ENCODE assay signal across 15 mouse cellular contexts in the genomic region with DNA sequence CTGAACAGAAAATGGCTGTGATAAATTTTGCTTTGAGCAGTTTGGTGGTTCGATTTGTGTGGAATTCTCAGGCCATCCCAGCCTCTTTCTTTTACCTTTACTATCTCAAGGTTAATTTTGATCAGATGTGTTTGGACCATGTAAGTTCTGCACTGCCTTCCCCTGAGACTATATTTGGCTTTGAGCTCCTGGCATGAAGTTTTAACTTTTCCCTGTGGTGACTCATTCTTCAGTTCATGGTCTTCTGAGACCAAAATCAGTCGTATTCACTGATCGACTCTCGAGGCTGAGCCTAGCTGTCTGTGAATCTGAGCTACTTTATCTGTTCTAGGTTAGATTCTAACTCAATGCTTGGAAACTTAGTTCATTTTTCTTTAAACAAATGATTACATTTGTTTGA. TPM values are rescaled to one million over a fixed set of nuclear protein-coding genes. Genes with fewer than 3 reads are reported as not detected.
DNase-seq lines count a peak whose midpoint lies in the region.
"Had no signal": no experiment of that assay in that cellular context is flagged by ENCODE, and none has a peak within 500 bp of the region (broad histone marks: within the 10 kb centered on the region; RNA-seq: fewer than 3 reads in every experiment).

No protein-coding gene starts in this region.

- intact Hi-C loops in heart, postnatal 25 days (cut with DNase I): loop anchor here (10.0 kb wide), 1 partner anchor 191 kb away; a partner anchor contains a TSS

- peak; percentile 14 to 67 for DNase-seq in adrenal gland, adult (ENCODE audit: inconsistent age in 2 of 2, low spot score in 1 of 2)
- no peak for DNase-seq in adrenal gland, postnatal 25 days
- DNase-seq in adrenal gland, postnatal 10 days: peak; percentile 37
- DNase-seq in adrenal gland, adult 18-20 months (ENCODE audit: low spot score in 2 of 2): no peak
- DNase-seq in heart, adult 11 months: peak; percentile 66
- DNase-seq in heart, postnatal 25 days (ENCODE audit: low spot score): no peak
- peak; percentile 6 for DNase-seq in adipocyte (ENCODE audit: low spot score)
- no peak for DNase-seq in frontal cortex, adult 2 months (ENCODE audit: extremely low spot score in 1 of 2, low spot score in 1 of 2)
- DNase-seq: cerebellum, adult 11-12 months; cerebellum, adult 2 months; cerebellum, adult 9-10 months; cerebellum, postnatal 10 days; cerebellum, postnatal 25 days had no signal

RNA-seq across cellular contexts. Expression of a gene that starts 21.2 kb away (rescaled TPM):
- 0.57 and 1.2 TPM in 2 replicates for total RNA-seq in adrenal gland, postnatal 25 days (2021)
- under 1 TPM; 0.36 to 0.73 TPM for total RNA-seq in adrenal gland, postnatal 10 days (2021)
- total RNA-seq in adrenal gland, adult 18-20 months (2021): under 1 TPM; 0.30 to 0.83 TPM
- total RNA-seq in heart, postnatal 25 days (2021): under 1 TPM in 1 of 2 experiments, not detected in 1; 0.05 TPM
- 0.68 and 0.82 TPM in 2 replicates for polyA plus RNA-seq in frontal cortex, adult 2 months (2012; rRNA removed)
- total RNA-seq: gastrocnemius, adult 18-20 months had no signal
- polyA plus RNA-seq: erythroblast, embryonic 14.5 days had no signal

Comparison
In these comparisons a context has a peak if more than half of its experiments do, and no peak if none do; other contexts are left out.
1. DNase-seq: peak in adrenal gland, adult (2 of 2), adrenal gland, postnatal 10 days (single experiment), heart, adult 11 months (single experiment) and adipocyte (single experiment); none in adrenal gland, postnatal 25 days (single experiment), adrenal gland, adult 18-20 months (0 of 2), heart, postnatal 25 days (single experiment) and frontal cortex, adult 2 months (0 of 2).